Mouse (Mus musculus) brain, embryonic 14.5 days (tissue): Measurements from ENCODE around the gene Zscan26.

Source experiments
- CTCF ChIP-seq: fragments of 200-500 bp; IDR thresholded peaks from 2 replicates; pipeline ENCODE4 v1.5.1; 2012; ENCODE audit warnings: inconsistent platforms, mild to moderate bottlenecking, moderate library complexity, borderline replicate concordance; ENCODE audit not compliant: insufficient read depth, insufficient read length; ENCODE audit errors: extremely low read depth
- POLR2A ChIP-seq: fragments of 200-500 bp; IDR thresholded peaks from 2 replicates; pipeline ENCODE4 v1.6.1; 2012; ENCODE audit warnings: mild to moderate bottlenecking, inconsistent platforms, borderline replicate concordance; ENCODE audit not compliant: poor library complexity, insufficient read depth, insufficient read length, severe bottlenecking; ENCODE audit errors: extremely low read depth

- TF ChIP-seq CTCF, result no peak
- no peak for TF ChIP-seq POLR2A
Observed at GRCm38 (mm10) chr13:21492847-21493246, 39.3 kb upstream of the Zscan26 start.
